Mouse (Mus musculus): ENCODE results near the gene Zfp551.

The Zfp551 gene

DNA sequence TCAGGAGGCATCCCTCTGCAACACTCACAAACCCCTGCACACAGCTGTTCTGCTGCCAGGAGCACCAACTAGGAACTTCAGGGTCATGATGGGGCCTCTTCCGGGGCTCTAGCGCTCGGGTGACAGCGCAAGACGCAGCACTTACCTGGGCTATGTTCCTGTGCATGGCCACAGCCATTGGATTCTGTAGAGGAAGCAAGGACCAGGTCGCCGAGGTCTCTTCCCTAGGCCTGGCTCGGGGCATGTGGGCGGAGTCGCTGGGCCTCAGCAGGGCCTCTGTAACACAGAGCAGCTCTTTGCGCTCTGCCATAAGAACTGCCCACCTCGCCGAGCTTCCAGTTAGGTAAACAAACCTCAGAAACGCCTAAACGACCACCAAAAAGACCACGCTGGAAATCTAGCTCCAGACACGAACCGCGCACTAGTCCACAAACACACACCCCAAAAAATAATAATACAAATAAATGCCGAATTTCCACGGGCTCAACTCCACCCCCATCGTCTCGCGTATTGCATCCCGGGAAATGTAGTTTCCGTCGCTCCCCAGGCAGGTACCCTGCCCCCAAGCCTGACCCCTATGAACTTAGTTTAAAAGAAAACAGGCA, at the start of gene Zfp551:
TSS of gene Zfp551 (minus strand) at position 507 of the 605 bp plus-strand sequence.
- peak; percentile 76 for DNase-seq (ENCODE audit: extremely low spot score)

DNA sequence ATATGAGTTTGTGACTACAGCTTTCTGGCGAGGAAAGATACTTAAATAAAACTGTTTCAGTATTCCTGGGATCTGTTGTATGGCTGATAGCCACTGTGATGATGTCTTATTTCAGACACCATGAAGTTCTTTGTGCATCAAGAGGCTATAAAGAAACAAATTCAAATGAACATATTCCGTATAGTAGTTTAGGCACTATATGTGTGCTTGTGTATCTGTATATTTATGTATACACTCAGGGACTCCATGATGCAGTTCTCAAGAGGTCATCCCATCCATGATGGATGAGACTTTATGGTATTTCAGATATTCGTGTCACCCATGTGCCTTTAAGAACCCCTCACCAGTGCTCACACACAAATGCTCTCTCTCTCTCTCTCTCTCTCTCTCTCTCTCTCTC, 304 bp upstream of the Zfp551 start:
- DNase-seq (ENCODE audit: extremely low spot score): no peak

DNA sequence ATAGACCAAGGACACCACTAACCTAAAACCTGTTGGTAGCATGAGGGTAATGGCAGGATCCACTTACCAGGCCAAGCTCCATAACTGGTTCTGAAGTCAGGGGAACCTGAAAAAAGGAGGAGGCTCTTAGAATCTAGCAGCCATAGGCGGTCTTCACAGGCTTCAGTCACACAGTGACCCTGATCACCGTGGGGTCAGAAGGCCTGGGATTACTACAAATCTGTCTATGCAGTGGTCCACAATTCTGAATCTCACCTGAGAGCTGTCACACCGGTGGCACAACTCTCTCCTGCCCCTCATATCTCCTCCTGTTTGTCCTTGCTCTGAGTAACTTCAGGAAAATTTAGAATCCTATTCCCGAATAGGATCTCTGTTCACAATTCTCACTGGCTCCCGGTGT, 810 bp downstream of the Zfp551 start:
- DNase-seq (ENCODE audit: extremely low spot score): peak; percentile 1

GRCm38 (mm10) chr7:12369173-12369572, 53.4 kb downstream of the Zfp551 start, which contains the start of gene Vmn1r84:
Gene Vmn1r84 (minus strand): TSS chr7:12369273.
- DNase-seq (ENCODE audit: extremely low spot score): no peak

All from embryo, embryonic 9.5 days (tissue).